Mouse (Mus musculus) Muller cell, postnatal 12 days (primary cell): ENCODE data around the gene Gnai2.

Source experiments
- DNase-seq: peaks from one replicate; pipeline ENCODE4 v3.0.0-alpha.2; 2015; ENCODE audit errors: inconsistent ontology term

The Gnai2 gene

GRCm38 (mm10) chr9:107635279-107636028 is at the start of gene Gnai2:
Gene Gnai2, minus strand, starts transcription at chr9:107635367.
- peak; percentile 98 for DNase-seq

GRCm38 (mm10) chr9:107682405-107682804 is 47.2 kb upstream of the Gnai2 start:
- no peak for DNase-seq

GRCm38 (mm10) chr9:107679501-107679900 is 44.3 kb upstream of the Gnai2 start, which contains the start of gene Gnat1:
Gene Gnat1, minus strand, starts transcription at chr9:107679712.
- no peak for DNase-seq

GRCm38 (mm10) chr9:107678861-107679260 is 43.7 kb upstream of the Gnai2 start:
- no peak for DNase-seq

- DNase-seq: peak; percentile 59
These were observed 42.8 kb upstream of the Gnai2 start for GRCm38 (mm10) chr9:107677819-107678526.

GRCm38 (mm10) chr9:107677091-107677784 is 42.1 kb upstream of the Gnai2 start:
- DNase-seq: peak; percentile 62

- no peak for DNase-seq
These were observed 41.1 kb upstream of the Gnai2 start for GRCm38 (mm10) chr9:107676302-107676701.

- peak; percentile 83 for DNase-seq
These were observed 40.6 kb upstream of the Gnai2 start for GRCm38 (mm10) chr9:107675671-107676301.

GRCm38 (mm10) chr9:107674609-107675429 is 39.7 kb upstream of the Gnai2 start:
- no peak for DNase-seq

GRCm38 (mm10) chr9:107670259-107670658 is 35.1 kb upstream of the Gnai2 start:
- DNase-seq: no peak

GRCm38 (mm10) chr9:107669480-107669945 is 34.3 kb upstream of the Gnai2 start, which contains the start of gene Slc38a3:
Gene Slc38a3, minus strand, starts transcription at chr9:107669530.
- DNase-seq: no peak

- no peak for DNase-seq
These were observed 33.7 kb upstream of the Gnai2 start for GRCm38 (mm10) chr9:107668916-107669315.

- no peak for DNase-seq
These were observed 32.8 kb upstream of the Gnai2 start for GRCm38 (mm10) chr9:107668011-107668410.

- DNase-seq: peak; percentile 80
These were observed 32.1 kb upstream of the Gnai2 start for GRCm38 (mm10) chr9:107667219-107667618.

- peak; percentile 64 for DNase-seq
These were observed 31.6 kb upstream of the Gnai2 start for GRCm38 (mm10) chr9:107666751-107667205.

- no peak for DNase-seq
These were observed 30.1 kb upstream of the Gnai2 start for GRCm38 (mm10) chr9:107665308-107665707.

- DNase-seq: no peak
These were observed 28.4 kb upstream of the Gnai2 start for GRCm38 (mm10) chr9:107663525-107663924.

GRCm38 (mm10) chr9:107662342-107662741 is 27.2 kb upstream of the Gnai2 start:
- DNase-seq: no peak

GRCm38 (mm10) chr9:107660777-107661176 is 25.6 kb upstream of the Gnai2 start:
- DNase-seq: no peak

- DNase-seq: no peak
These were observed 24.8 kb upstream of the Gnai2 start for GRCm38 (mm10) chr9:107659961-107660360.

GRCm38 (mm10) chr9:107659551-107659950 is 24.4 kb upstream of the Gnai2 start:
- DNase-seq: peak; percentile 93
